Mouse (Mus musculus) lung, postnatal 0 days (tissue): ENCODE measurements at regions not wholly inside any gene's neighbourhood (a gene's known extent, or its start where the extent isn't known, plus 50 kb on each side); places are given as distances from the start of the nearest gene placed in this dataset.

Experiments
- ATAC-seq: fragments of 200-750 bp; cut with Nextera tagmentation; 2 replicates; pipeline ENCODE4 v1.8.0; 2017; ENCODE audit warnings: moderate library complexity
- DNase-seq: peaks from one replicate; pipeline ENCODE4 v3.0.0-alpha.2; 2016; ENCODE audit warnings: low spot score
- H3K27ac ChIP-seq: fragments of 300-500 bp; sonication (generic); 2 replicates; pipeline ENCODE4 v1.5.1; 2014; ENCODE audit warnings: antibody characterized with exemption, mild to moderate bottlenecking, low read length, mixed read lengths
- H3K27me3 ChIP-seq: fragments of 300-500 bp; sonication (generic); replicated peaks from 2 replicates; pipeline ENCODE4 v1.6.1; 2014; ENCODE audit warnings: low read length, mixed read lengths; ENCODE audit not compliant: insufficient read depth
- H3K36me3 ChIP-seq: fragments of 300-500 bp; sonication (generic); 2 replicates; pipeline ENCODE4 v1.6.1; 2014; ENCODE audit warnings: low read length, mixed read lengths; ENCODE audit not compliant: insufficient read depth
- H3K4me1 ChIP-seq: fragments of 300-500 bp; sonication (generic); 2 replicates; pipeline ENCODE4 v1.6.1; 2014; ENCODE audit warnings: antibody characterized with exemption, low read depth, low read length, mixed read lengths; ENCODE audit not compliant: insufficient read depth
- H3K4me2 ChIP-seq: fragments of 300-500 bp; sonication (generic); replicated peaks from 2 replicates; pipeline ENCODE4 v1.6.1; 2014; ENCODE audit warnings: low read depth, mild to moderate bottlenecking, low read length, moderate library complexity, mixed read lengths
- H3K4me3 ChIP-seq: fragments of 300-500 bp; sonication (generic); 2 replicates; pipeline ENCODE4 v1.5.1; 2014; ENCODE audit warnings: low read depth, low read length
- H3K9ac ChIP-seq: fragments of 300-500 bp; sonication (generic); replicated peaks from 2 replicates; pipeline ENCODE4 v1.6.1; 2014; ENCODE audit warnings: low read depth, mild to moderate bottlenecking
- H3K9me3 ChIP-seq: fragments of 300-500 bp; sonication (generic); 2 replicates; pipeline ENCODE4 v1.6.1; 2016; ENCODE audit warnings: low read length, mixed read lengths
- CTCF ChIP-seq: IDR thresholded peaks from 2 replicates; pipeline ENCODE4 v1.5.1; 2016; ENCODE audit warnings: antibody characterized with exemption, mild to moderate bottlenecking
- EP300 ChIP-seq: IDR thresholded peaks from 2 replicates; pipeline ENCODE4 v1.6.1; 2016; ENCODE audit warnings: antibody characterized with exemption, mild to moderate bottlenecking, control low read depth
- WGBS: fragments of 180-500 bp; shearing (Covaris S2); extraction: QIAGEN DNeasy Blood & Tissue Kit; methylation state at CpG from one replicate; pipeline ENCODE4 v1.1.7; 2014; 5-methylcytosine and 5-hydroxymethylcytosine counted together

GRCm38 (mm10) chr16:70141466-70141865 is 172.3 kb upstream of the Gbe1 start:
- 54% methylated on average over 3 of the region's 3 CpGs for WGBS
- no peaks in the 10 kb centered on the region for H3K4me1 ChIP-seq
- DNase-seq (no peak), ATAC-seq (no peak)
- no peak overlapping the region for H3K9ac ChIP-seq
- TF ChIP-seq EP300 (no peak), CTCF (no peak)
- H3K9me3 ChIP-seq = no peaks in the 10 kb centered on the region
- no peaks in the 10 kb centered on the region for H3K27me3 ChIP-seq
- H3K36me3 ChIP-seq = no peaks in the 10 kb centered on the region
- no peak overlapping the region for H3K27ac ChIP-seq
- no peak overlapping the region for H3K4me2 ChIP-seq
- H3K4me3 ChIP-seq = no peak overlapping the region

GRCm38 (mm10) chr16:70147673-70148359 is 165.9 kb upstream of the Gbe1 start:
- 77% methylated on average over 10 of the region's 10 CpGs for WGBS
- Histone ChIP-seq H3K9ac (no peak overlapping the region), H3K27me3 (no peaks in the 10 kb centered on the region), H3K27ac (no peak overlapping the region), H3K9me3 (no peaks in the 10 kb centered on the region), H3K4me3 (no peak overlapping the region), H3K4me1 (no peaks in the 10 kb centered on the region), H3K36me3 (no peaks in the 10 kb centered on the region), H3K4me2 (no peak overlapping the region)
- no peak for DNase-seq
- TF ChIP-seq CTCF (no peak), EP300 (no peak)
- no peak for ATAC-seq

- no peaks in the 10 kb centered on the region for H3K27me3 ChIP-seq
- TF ChIP-seq CTCF (no peak), EP300 (no peak)
- no peak overlapping the region for H3K9ac ChIP-seq
- no peaks in the 10 kb centered on the region for H3K9me3 ChIP-seq
- no peak overlapping the region for H3K4me2 ChIP-seq
- no peak overlapping the region for H3K4me3 ChIP-seq
- no peak overlapping the region for H3K27ac ChIP-seq
- DNase-seq = no peak
- H3K4me1 ChIP-seq = no peaks in the 10 kb centered on the region
- no peaks in the 10 kb centered on the region for H3K36me3 ChIP-seq
- WGBS = 75% methylated on average over 7 of the region's 7 CpGs
- no peak for ATAC-seq
Measured at GRCm38 (mm10) chr16:70154587-70154986, 159.2 kb upstream of the Gbe1 start.

- Histone ChIP-seq H3K9me3 (no peaks in the 10 kb centered on the region), H3K4me3 (no peak overlapping the region), H3K9ac (no peak overlapping the region), H3K27me3 (no peaks in the 10 kb centered on the region), H3K4me2 (no peak overlapping the region), H3K36me3 (no peaks in the 10 kb centered on the region), H3K4me1 (no peaks in the 10 kb centered on the region), H3K27ac (no peak overlapping the region)
- no peak for ATAC-seq
- TF ChIP-seq EP300 (no peak), CTCF (0 out of 2 replicates have a peak, but pooled peaks have one; percentile 13)
- DNase-seq = no peak
Measured at GRCm38 (mm10) chr16:70160539-70160938, 153.2 kb upstream of the Gbe1 start.

GRCm38 (mm10) chr16:70175140-70175539 is 138.6 kb upstream of the Gbe1 start:
- no peak overlapping the region for H3K4me3 ChIP-seq
- WGBS = 30% methylated on average over 7 of the region's 7 CpGs
- H3K36me3 ChIP-seq = no peaks in the 10 kb centered on the region
- H3K9me3 ChIP-seq = no peaks in the 10 kb centered on the region
- H3K9ac ChIP-seq = no peak overlapping the region
- ATAC-seq (no peak), DNase-seq (no peak)
- no peaks in the 10 kb centered on the region for H3K27me3 ChIP-seq
- H3K4me2 ChIP-seq = no peak overlapping the region
- H3K4me1 ChIP-seq = no peaks in the 10 kb centered on the region
- no peak overlapping the region for H3K27ac ChIP-seq
- TF ChIP-seq EP300 = no peak
- no peak for TF ChIP-seq CTCF

- no peak overlapping the region for H3K4me2 ChIP-seq
Measured at GRCm38 (mm10) chr16:70178975-70179374, 134.8 kb upstream of the Gbe1 start.

More at GRCm38 (mm10) chr16:70178975-70179374, 134.8 kb upstream of the Gbe1 start:
- H3K27me3 ChIP-seq = no peaks in the 10 kb centered on the region
- H3K9me3 ChIP-seq = no peaks in the 10 kb centered on the region
- no peak overlapping the region for H3K9ac ChIP-seq
- H3K36me3 ChIP-seq = no peaks in the 10 kb centered on the region
- no peak overlapping the region for H3K27ac ChIP-seq
- ATAC-seq = no peak
- H3K4me1 ChIP-seq = no peaks in the 10 kb centered on the region
- 62% methylated on average over 7 of the region's 7 CpGs for WGBS
- H3K4me3 ChIP-seq = no peak overlapping the region
- TF ChIP-seq CTCF (no peak), EP300 (no peak)
- no peak for DNase-seq
